Mouse (Mus musculus) gastrocnemius, postnatal 36 days (tissue): Measurements from ENCODE around the gene Atp2a1. TPM values are rescaled to one million over a fixed set of nuclear protein-coding genes. Genes with fewer than 3 reads are reported as not detected.
A peak's percentile ranks its signal among the peaks of the same experiment; 100 is the strongest.

Experiments used
- DNase-seq, 2 experiments: peaks; one replicate each; pipeline ENCODE4 v3.0.0; 2022
- intact Hi-C: fragments of 180-260 bp; cut with DNase I; formaldehyde crosslinking; loops from one replicate; pipeline ENCODE4 v1.15.1; 2025
- total RNA-seq, 2 experiments: library from RNA; stranded (reverse); gene quantifications; 2 replicates each; pipeline ENCODE4 v1.2.3; 2021

The Atp2a1 gene
- total RNA-seq, 2 experiments from 2014 or later = 23,125 to 24,213 TPM

GRCm38 (mm10) chr7:126456382-126457266 is 6.3 kb downstream of the Atp2a1 start:
- intact Hi-C loops = no loop called here
- no peak for DNase-seq

DNA sequence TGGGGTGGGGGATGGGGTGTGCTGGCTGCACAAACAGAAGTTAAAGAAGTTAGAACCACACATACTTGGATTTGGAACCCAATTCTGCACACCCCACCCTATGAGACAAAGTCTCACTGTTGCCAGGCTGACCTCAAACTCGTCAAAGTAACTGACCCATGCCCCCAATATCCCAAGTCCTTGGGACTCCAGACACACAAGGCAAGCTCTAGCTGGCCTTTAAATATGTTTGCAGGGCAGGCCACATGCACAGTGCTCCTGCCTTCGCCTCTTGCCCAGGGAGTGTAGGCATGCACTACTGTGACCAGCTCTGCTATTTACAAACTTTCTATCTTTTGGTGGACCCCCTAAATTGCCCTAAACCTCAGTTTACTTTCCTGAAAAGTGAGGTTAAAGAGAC is 7.7 kb downstream of the Atp2a1 start:
- intact Hi-C loops = no loop called here
- DNase-seq = no peak

- intact Hi-C loops = no loop called here
- no peak for DNase-seq
These were observed 9.0 kb downstream of the Atp2a1 start for GRCm38 (mm10) chr7:126453861-126454260.

DNA sequence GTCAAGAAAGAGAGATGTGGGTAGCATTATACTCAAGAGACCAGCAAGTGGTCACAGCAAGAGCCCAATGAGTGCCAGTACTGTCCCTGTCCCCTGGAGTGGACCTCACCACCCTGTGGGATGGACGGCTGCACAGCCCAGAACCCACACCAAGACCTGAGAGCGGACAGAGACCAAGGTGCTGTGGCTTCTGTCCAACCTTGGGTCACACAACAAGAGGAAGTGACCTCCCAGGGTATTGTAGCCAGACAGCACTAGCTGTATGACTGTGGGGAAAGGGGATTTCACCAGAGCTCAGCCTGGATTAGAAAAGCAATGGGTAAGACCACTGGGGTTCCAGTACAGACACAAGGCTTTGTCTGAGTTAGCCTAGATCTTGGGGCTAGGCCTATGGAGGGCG is 10.7 kb downstream of the Atp2a1 start:
- DNase-seq = no peak
- intact Hi-C loops = no loop called here

DNA sequence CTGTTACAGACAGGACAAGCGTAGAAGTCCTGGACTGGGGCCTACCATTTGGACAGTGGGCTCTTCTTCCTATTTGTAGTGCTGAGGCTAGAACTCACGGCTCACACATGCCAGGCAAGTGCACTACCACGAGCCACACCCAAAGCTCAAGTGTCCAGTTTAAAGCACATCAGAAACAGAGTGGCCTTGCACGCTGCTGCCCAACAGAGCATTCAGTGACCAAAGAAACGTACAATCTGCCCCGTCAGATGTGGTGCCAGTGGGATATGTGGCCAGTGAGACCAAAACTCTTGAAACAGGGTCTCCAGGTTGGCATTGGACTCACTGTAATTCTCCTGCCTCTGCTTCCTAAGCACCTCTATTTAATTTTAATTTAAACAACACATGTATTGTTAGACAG is 12.3 kb downstream of the Atp2a1 start:
- intact Hi-C loops = no loop called here
- DNase-seq = peak in 1 of 2 experiments; percentile 19

DNA sequence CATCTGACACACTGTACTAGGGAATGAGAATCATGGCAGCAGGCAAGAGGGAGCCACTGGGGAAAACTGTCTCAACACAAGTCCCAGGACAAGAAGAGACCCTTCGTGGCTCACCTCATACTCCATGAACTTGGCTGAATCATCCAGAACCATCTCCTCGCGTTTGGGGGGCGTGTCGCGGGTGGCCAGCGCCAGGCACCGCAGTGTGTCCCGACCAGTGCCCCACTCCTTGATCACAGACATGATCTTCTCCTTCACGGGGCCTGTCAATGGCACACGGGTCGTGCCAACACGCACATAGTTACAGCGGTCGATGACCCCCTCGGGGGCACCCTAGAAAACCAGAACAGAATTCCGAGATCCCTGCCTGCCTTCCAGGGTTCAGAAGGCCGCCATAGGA is 12.9 kb downstream of the Atp2a1 start:
- intact Hi-C loops = no loop called here

GRCm38 (mm10) chr7:126448481-126448880 is 14.4 kb downstream of the Atp2a1 start:
- DNase-seq = peak in 1 of 2 experiments; percentile 18
- intact Hi-C loops = no loop called here

More for the DNA sequence above, 12.9 kb downstream of the Atp2a1 start:
- DNase-seq = peak in 1 of 2 experiments; percentile 25

- intact Hi-C loops = no loop called here
- DNase-seq = peak in 1 of 2 experiments; percentile 6
These were observed 16.7 kb downstream of the Atp2a1 start for GRCm38 (mm10) chr7:126446217-126446616.

DNA sequence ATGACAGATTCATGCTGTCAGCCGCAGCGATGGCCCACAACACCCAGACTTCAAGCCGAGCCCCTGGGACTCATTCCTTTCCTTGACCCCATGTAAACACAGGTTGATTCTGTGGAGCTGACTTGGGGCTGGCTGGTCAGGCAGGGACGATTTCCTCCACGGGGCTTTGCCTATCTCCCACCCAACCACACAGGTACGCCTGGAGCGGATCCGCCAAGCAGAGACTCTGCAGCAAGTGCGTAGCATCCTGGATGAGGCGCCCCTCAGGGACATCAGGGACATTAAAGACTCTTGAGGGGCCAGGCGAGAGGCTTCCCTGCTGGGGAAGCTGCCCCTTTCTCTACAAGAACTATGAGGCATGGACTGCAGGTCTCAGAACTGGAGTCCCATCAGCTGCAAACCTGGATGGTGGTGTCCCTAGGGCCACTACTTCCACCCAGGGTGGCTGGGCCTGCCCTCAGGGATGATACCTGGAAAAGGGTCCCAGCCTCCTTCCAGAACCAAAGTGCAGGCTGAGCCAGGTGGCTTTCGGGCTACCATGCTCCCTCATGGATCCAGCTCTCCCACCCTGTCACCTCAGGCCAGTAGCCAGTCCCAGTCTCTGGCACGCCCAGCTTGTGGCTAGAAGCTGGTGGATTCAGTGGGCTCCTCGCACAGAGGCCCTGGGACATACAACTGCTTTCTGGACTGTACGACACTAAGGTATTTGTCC is 17.6 kb downstream of the Atp2a1 start:
- DNase-seq = peak; percentile 6 to 36
- intact Hi-C loops = no loop called here

- intact Hi-C loops = no loop called here
- DNase-seq = peak in 1 of 2 experiments; percentile 60
These were observed 18.4 kb downstream of the Atp2a1 start for GRCm38 (mm10) chr7:126444536-126444935.

GRCm38 (mm10) chr7:126443997-126444396 is 18.9 kb downstream of the Atp2a1 start:
- peak in 1 of 2 experiments; percentile 42 for DNase-seq
- intact Hi-C loops = no loop called here

- no peak for DNase-seq
- intact Hi-C loops = no loop called here
These were observed 22.8 kb downstream of the Atp2a1 start for GRCm38 (mm10) chr7:126440134-126440533.

DNA sequence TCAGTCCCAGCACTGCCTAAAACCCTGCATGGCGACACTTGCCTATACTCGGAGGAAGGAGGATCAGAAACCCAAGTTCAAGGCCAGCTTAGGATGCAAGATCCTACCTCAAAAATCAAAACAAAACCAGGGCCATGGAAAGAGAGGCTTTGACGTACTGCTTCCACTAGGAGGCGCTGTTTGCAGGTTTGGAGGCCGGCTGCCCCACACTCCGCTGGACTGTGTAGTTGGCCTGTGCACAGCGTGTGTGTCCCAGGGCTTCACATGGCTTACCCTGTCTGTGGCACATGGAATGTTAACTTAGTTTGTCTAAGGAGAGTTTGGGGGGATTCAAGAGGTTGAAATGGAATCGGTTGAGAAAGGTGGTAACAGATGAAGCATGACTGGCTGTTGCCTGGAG is 26.1 kb downstream of the Atp2a1 start:
- no peak for DNase-seq
- intact Hi-C loops = no loop called here

DNA sequence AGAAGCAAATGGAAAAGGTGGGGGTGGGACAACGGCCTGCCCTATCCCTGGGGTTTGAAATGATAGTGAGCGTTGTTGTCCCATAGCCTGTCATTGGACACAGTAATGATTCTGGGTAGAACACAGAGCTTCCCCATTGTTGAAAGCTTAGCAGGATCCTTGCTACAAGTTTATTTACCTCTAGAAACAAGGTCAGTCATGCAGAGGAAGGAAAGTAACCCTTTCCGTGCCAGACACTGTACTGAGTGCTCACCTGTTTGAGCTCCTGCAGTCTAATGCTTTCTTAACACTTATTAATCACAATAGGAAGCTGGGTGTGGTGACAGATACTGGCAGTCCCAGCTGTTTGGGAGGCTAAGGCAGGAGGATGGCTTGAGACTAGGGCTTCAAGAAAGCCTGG is 27.1 kb downstream of the Atp2a1 start:
- intact Hi-C loops = no loop called here
- no peak for DNase-seq

DNA sequence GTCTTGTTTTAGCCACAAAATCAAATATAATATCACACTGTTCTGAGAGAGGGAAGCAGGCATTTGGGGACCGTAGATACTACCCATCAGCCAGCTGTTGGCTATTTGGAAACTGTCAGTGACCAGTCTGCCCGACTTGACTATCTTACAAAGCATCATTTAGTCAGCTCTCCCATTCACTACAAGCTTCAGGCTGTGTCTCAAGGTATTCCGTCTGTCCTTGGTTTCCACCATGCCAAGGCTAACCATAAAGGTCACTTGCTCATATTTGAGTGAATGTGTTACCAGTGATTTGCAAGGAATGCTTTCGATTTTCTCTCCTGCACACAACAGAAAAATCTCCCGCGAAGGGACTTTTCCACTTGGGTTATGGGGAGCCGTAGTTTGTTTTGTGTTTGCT is 28.2 kb downstream of the Atp2a1 start:
- DNase-seq = no peak
- intact Hi-C loops = loop anchor here (5.0 kb wide), 1 partner anchor 38 kb away; no protein-coding TSS in a partner anchor

GRCm38 (mm10) chr7:126430167-126430566 is 32.7 kb downstream of the Atp2a1 start:
- intact Hi-C loops = loop anchor here (5.0 kb wide), 1 partner anchor 42 kb away; no protein-coding TSS in a partner anchor
- no peak for DNase-seq

- no peak for DNase-seq
- intact Hi-C loops = no loop called here
These were observed 33.4 kb downstream of the Atp2a1 start for GRCm38 (mm10) chr7:126429503-126429898.

GRCm38 (mm10) chr7:126428631-126429502 is 34.0 kb downstream of the Atp2a1 start, which contains the start of gene Rabep2:
Gene Rabep2 (plus strand): TSS chr7:126428759.
- intact Hi-C loops = no loop called here
- peak; percentile 97 to 98 for DNase-seq

DNA sequence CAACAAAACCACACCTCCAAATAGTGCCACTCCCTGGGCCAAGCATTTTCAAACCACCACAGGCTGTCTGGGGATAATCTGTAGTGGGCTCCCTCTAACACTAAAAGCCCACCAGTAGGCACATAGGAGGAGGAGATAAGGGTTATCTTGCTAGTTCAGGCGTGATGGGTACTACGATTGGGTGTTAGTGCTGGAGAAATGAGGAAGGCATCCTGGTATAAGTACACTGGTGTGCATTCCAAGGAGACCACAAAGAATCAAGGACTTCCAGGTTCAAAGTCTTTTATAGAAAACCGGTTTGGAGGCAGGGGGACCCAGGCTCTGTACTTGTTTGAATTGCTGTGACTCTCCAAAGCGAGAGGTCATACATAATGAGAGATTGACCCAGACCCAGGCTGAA is 34.8 kb downstream of the Atp2a1 start:
- intact Hi-C loops = no loop called here
- DNase-seq = no peak

- intact Hi-C loops = no loop called here
- no peak for DNase-seq
These were observed 35.5 kb downstream of the Atp2a1 start for GRCm38 (mm10) chr7:126427323-126427860.
